Mouse (Mus musculus) ES-Bruce4 (cell line): ENCODE data around the gene Cacna1d.

Experiments
- CTCF ChIP-seq: IDR thresholded peaks from one replicate; pipeline ENCODE4 v1.8.1; 2011; ENCODE audit warnings: low read depth, low read length
- EP300 ChIP-seq: IDR thresholded peaks from 2 replicates; pipeline ENCODE4 v1.6.1; 2011; ENCODE audit warnings: low read depth, low read length; ENCODE audit not compliant: insufficient read depth
- POLR2A ChIP-seq: IDR thresholded peaks from one replicate; pipeline ENCODE4 v1.8.1; 2011; ENCODE audit warnings: low read length; ENCODE audit not compliant: insufficient read depth

GRCm38 (mm10) chr14:30196235-30196634 is 295.0 kb downstream of the Cacna1d start:
- TF ChIP-seq CTCF (no peak), EP300 (no peak), POLR2A (no peak)
